In genomic region chr5:107176196-107176595, GRCm38 (mm10) we compare ENCODE assay signal across 20 mouse cellular contexts.
"Had no signal": no experiment of that assay in that cellular context is flagged by ENCODE, and none has a peak within 500 bp of the region (broad histone marks: within the 10 kb centered on the region; RNA-seq: fewer than 3 reads in every experiment).

No protein-coding gene starts in this region.

- H3K4me3 ChIP-seq: heart, embryonic 10.5 days; heart, embryonic 12.5 days; hindbrain, embryonic 10.5 days; hindbrain, embryonic 12.5 days; intestine, embryonic 15.5 days; left cerebral cortex, adult 2 months; limb, embryonic 10.5 days; limb, embryonic 12.5 days; liver, embryonic 13.5 days; liver, embryonic 15.5 days had no signal

- H3K27ac ChIP-seq: heart, embryonic 10.5 days; hindbrain, embryonic 10.5 days; hindbrain, embryonic 12.5 days; hindbrain, embryonic 14.5 days; intestine, embryonic 15.5 days; left cerebral cortex, adult 2 months; limb, embryonic 10.5 days; limb, embryonic 12.5 days; liver, embryonic 13.5 days; liver, embryonic 15.5 days had no signal

- DNase-seq: heart, postnatal 14 days; heart, postnatal 4 days; kidney, adult 18-20 months; kidney, adult 8-10 months; kidney, postnatal 10 days; kidney, postnatal 25 days; kidney, postnatal 4 days; liver; liver, embryonic 13.5 days; liver, postnatal 0 days had no signal
